In the genomic region with DNA sequence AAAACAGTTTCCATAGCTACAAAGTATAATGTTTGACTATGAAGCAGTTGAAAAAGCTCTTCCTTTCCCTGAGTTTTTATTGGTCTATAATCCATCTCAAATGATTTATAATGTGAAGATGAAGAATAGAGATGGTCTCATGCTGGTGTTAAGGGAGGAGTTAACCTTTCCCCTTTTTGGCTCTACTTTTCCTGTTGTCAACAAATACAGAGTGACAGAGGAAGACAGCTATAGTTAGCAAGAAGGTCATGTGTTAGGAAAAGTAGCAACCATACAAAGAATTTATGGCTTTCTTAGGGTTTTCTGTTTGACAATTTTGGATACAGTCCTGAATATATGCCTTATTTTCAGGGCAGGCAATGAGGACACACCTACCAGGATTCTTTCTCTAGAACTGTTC, we compare ENCODE assay signal across 19 mouse cellular contexts. TPM values are rescaled to one million over a fixed set of nuclear protein-coding genes. Genes with fewer than 3 reads are reported as not detected.
DNase-seq lines count a peak whose midpoint lies in the region; ATAC-seq and TF ChIP-seq lines count a peak whose summit lies in the region.
"Had no signal": no experiment of that assay in that cellular context is flagged by ENCODE, and none has a peak within 500 bp of the region (broad histone marks: within the 10 kb centered on the region; RNA-seq: fewer than 3 reads in every experiment).

No protein-coding gene starts in this region.

- H3K4me3 ChIP-seq in heart, embryonic 16.5 days (ENCODE audit: low read length) = no peak overlapping the region
- H3K4me3 ChIP-seq in liver, adult 2 months (ENCODE audit: insufficient read depth, low read depth, low read length) = no peak overlapping the region
- H3K4me3 ChIP-seq in liver, embryonic 11.5 days (ENCODE audit: low read depth, low read length) = no peak overlapping the region
- H3K4me3 ChIP-seq: embryonic facial prominence, embryonic 10.5 days; forebrain, embryonic 13.5 days; hindbrain, embryonic 12.5 days had no signal

- TF ChIP-seq CTCF in liver, adult 2 months (IDR thresholded peaks at IDR 0.05; ENCODE audit: low read depth, low read length) = no peak

- intact Hi-C loops in heart, postnatal 14 days (cut with DNase I) = no loop called here

- H3K36me3 ChIP-seq in heart, embryonic 16.5 days (ENCODE audit: control insufficient read depth, insufficient read depth) = no peaks in the 10 kb centered on the region
- no peaks in the 10 kb centered on the region for H3K36me3 ChIP-seq in liver, adult 2 months (ENCODE audit: control insufficient read depth, insufficient read depth, low read length)
- H3K36me3 ChIP-seq in liver, embryonic 11.5 days (ENCODE audit: control insufficient read depth, insufficient read depth, low read length) = no peaks in the 10 kb centered on the region
- H3K36me3 ChIP-seq: embryonic facial prominence, embryonic 10.5 days; hindbrain, embryonic 12.5 days had no signal

- no peak overlapping the region for H3K4me2 ChIP-seq in heart, embryonic 16.5 days (ENCODE audit: low read depth, low read length)
- H3K4me2 ChIP-seq in liver, embryonic 11.5 days = no peak overlapping the region
- H3K4me2 ChIP-seq: forebrain, embryonic 13.5 days; hindbrain, embryonic 12.5 days had no signal

- H3K27ac ChIP-seq in heart, embryonic 16.5 days (ENCODE audit: low read length) = peak overlapping the region; percentile 86
- H3K27ac ChIP-seq in liver, adult 2 months (replicated peaks; ENCODE audit: insufficient read depth, low read depth, low read length) = peak overlapping the region; percentile 59; the same call in 1 of the 2 replicates
- no peak overlapping the region for H3K27ac ChIP-seq in liver, embryonic 11.5 days (ENCODE audit: low read depth, low read length)
- H3K27ac ChIP-seq: embryonic facial prominence, embryonic 10.5 days; forebrain, embryonic 13.5 days; hindbrain, embryonic 12.5 days had no signal

- H3K4me1 ChIP-seq in heart, embryonic 16.5 days (ENCODE audit: control insufficient read depth, insufficient read depth, low read length) = peaks cover 34% of the 10 kb centered on the region
- peaks cover 17% of the 10 kb centered on the region for H3K4me1 ChIP-seq in liver, adult 2 months (ENCODE audit: control insufficient read depth, insufficient read depth, low read length)
- H3K4me1 ChIP-seq in liver, embryonic 11.5 days (replicated peaks; ENCODE audit: control insufficient read depth, insufficient read depth, low read length) = no peaks in the 10 kb centered on the region
- H3K4me1 ChIP-seq: embryonic facial prominence, embryonic 10.5 days had no signal

- DNase-seq in heart, adult 8-10 months (ENCODE audit: low spot score) = peak; percentile 46
- DNase-seq in heart, adult 11 months = no peak
- DNase-seq in heart, postnatal 14 days = no peak
- DNase-seq in liver, adult 2 months (ENCODE audit: extremely low read depth, low read depth, low spot score) = peak; percentile 78
- no peak for DNase-seq in liver, embryonic 11.5 days (ENCODE audit: low spot score)
- no peak for DNase-seq in cerebellum, adult 11-12 months
- DNase-seq: adrenal gland, adult 2 months; adrenal gland, postnatal 25 days; cerebellum, adult 2 months; cerebellum, postnatal 10 days; forebrain, postnatal 0 days; gastrocnemius, postnatal 36 days had no signal

- no peaks in the 10 kb centered on the region for H3K27me3 ChIP-seq in heart, embryonic 16.5 days (ENCODE audit: control insufficient read depth, insufficient read depth, low read length)
- H3K27me3 ChIP-seq in liver, adult 2 months (ENCODE audit: control insufficient read depth, insufficient read depth, low read length) = no peaks in the 10 kb centered on the region
- no peaks in the 10 kb centered on the region for H3K27me3 ChIP-seq in liver, embryonic 11.5 days (replicated peaks; ENCODE audit: control insufficient read depth, insufficient read depth, low read length)
- H3K27me3 ChIP-seq: forebrain, embryonic 13.5 days; hindbrain, embryonic 12.5 days had no signal

- no peak overlapping the region for H3K9ac ChIP-seq in heart, embryonic 16.5 days (ENCODE audit: low read length)
- H3K9ac ChIP-seq in liver, adult 2 months (ENCODE audit: low read depth, low read length) = no peak overlapping the region
- H3K9ac ChIP-seq in liver, embryonic 11.5 days (ENCODE audit: low read depth, low read length) = no peak overlapping the region
- H3K9ac ChIP-seq: forebrain, embryonic 13.5 days; forebrain, postnatal 0 days; hindbrain, embryonic 12.5 days had no signal

- H3K9me3 ChIP-seq in heart, embryonic 16.5 days (replicated peaks; ENCODE audit: control insufficient read depth, low read length) = no peaks in the 10 kb centered on the region
- no peaks in the 10 kb centered on the region for H3K9me3 ChIP-seq in liver, embryonic 11.5 days (ENCODE audit: control insufficient read depth, low read length)
- H3K9me3 ChIP-seq: embryonic facial prominence, embryonic 10.5 days; forebrain, embryonic 13.5 days; hindbrain, embryonic 12.5 days had no signal

- no peak for ATAC-seq in heart, embryonic 16.5 days (replicated peaks; ENCODE audit: extremely low read depth, insufficient read depth, low FRiP score)
- no peak for ATAC-seq in liver, embryonic 11.5 days (replicated peaks; ENCODE audit: low FRiP score)
- ATAC-seq: forebrain, embryonic 13.5 days; forebrain, postnatal 0 days; hindbrain, embryonic 16.5 days; inflammation-experienced regulatory T-cells, adult 6 months; intestine, postnatal 0 days had no signal

- no peak for TF ChIP-seq POLR2A in liver, adult 2 months (IDR thresholded peaks at IDR 0.05; ENCODE audit: extremely low read depth, insufficient read depth, low read length)

- peaks cover 16% of the 10 kb centered on the region; the same call in 1 of the 2 replicates for H3K79me2 ChIP-seq in liver, adult 2 months (ENCODE audit: control insufficient read depth, insufficient read depth, low read length)

RNA-seq across cellular contexts. Expression of gene Dip2c, which starts 36.6 kb away (rescaled TPM):
- total RNA-seq in heart, adult 8-10 months (2022) = 10 to 100 TPM; 38.1 to 45.2 (median 41.7) TPM
- polyA plus RNA-seq in heart, embryonic 16.5 days (2015; fragmentation: Nextera tagmentation; extraction: Ambion mirVana) = 5.6 and 6.8 TPM in 2 replicates
- 10 to 100 TPM; 43.7 to 49.2 TPM for total RNA-seq in heart, postnatal 14 days (2021)
- 10.7 and 12.9 TPM in 2 replicates for total RNA-seq in liver, adult 2 months (2014; rRNA removed)
- 4.0 and 4.7 TPM in 2 replicates for polyA plus RNA-seq in liver, adult 2 months (2012; rRNA removed)
- polyA plus RNA-seq in liver, embryonic 11.5 days (2014; fragmentation: Nextera tagmentation; extraction: Ambion mirVana) = 2.2 and 2.5 TPM in 2 replicates

Comparison
In these comparisons a context has a peak if more than half of its experiments do, and no peak if none do; other contexts are left out.
1. DNase-seq: peak in heart, adult 8-10 months (single experiment) and liver, adult 2 months (single experiment); none in heart, adult 11 months (single experiment), heart, postnatal 14 days (0 of 2), liver, embryonic 11.5 days (single experiment) and cerebellum, adult 11-12 months (single experiment).